Mouse (Mus musculus): Measurements from ENCODE around the gene Pxdc1.

DNA sequence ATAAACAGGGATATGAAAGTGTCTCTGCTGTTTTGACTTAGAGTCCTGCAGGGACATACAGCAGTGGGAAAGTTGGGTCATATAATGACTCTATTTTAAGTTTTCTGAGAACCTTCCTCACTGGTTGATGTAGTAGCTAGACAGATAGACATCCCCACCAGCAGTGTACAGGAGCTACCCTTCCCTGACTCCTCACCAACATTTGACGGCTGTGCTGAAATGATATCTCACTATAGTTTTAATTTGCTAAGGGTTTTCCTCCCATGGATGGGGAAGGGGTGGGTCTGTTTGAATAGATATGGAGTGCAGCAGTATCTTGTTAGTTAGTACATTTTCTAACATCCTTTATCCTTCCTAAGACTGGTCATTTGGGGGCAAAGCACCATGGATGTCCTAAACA is 47.3 kb upstream of the Pxdc1 start:
- TF ChIP-seq MYOG (IDR thresholded peaks at IDR 0.05; ENCODE audit: control insufficient read depth in 1 of 3, insufficient read depth in 1 of 3, insufficient read length in 2 of 3, low read depth in 2 of 3), result no peak
- TF ChIP-seq POLR2A (IDR thresholded peaks at IDR 0.05; ENCODE audit: insufficient read length, low read depth), result no peak
